Mouse (Mus musculus): ENCODE results near the gene Mecom.

The Mecom gene

GRCm38 (mm10) chr3:30132981-30133380 lies 414.8 kb downstream of the Mecom start:
- DNase-seq: no peak

- DNase-seq: no peak
Observed at GRCm38 (mm10) chr3:30132370-30132769, 415.4 kb downstream of the Mecom start.

GRCm38 (mm10) chr3:30130495-30130894 lies 417.3 kb downstream of the Mecom start:
- no peak for DNase-seq

- DNase-seq: no peak
Observed at GRCm38 (mm10) chr3:30122618-30123017, 425.2 kb downstream of the Mecom start.

- DNase-seq: no peak
Observed at GRCm38 (mm10) chr3:30120790-30121512, 426.9 kb downstream of the Mecom start.

GRCm38 (mm10) chr3:30118594-30119297 lies 429.1 kb downstream of the Mecom start:
- DNase-seq: no peak

- DNase-seq: no peak
Observed at GRCm38 (mm10) chr3:30113249-30113770, 434.5 kb downstream of the Mecom start.

GRCm38 (mm10) chr3:30107945-30108670 lies 439.7 kb downstream of the Mecom start:
- DNase-seq: no peak

GRCm38 (mm10) chr3:30106481-30106880 lies 441.3 kb downstream of the Mecom start:
- peak; percentile 10 for DNase-seq

GRCm38 (mm10) chr3:30105859-30106258 lies 441.9 kb downstream of the Mecom start:
- no peak for DNase-seq

- no peak for DNase-seq
Observed at GRCm38 (mm10) chr3:30105194-30105823, 442.5 kb downstream of the Mecom start.

GRCm38 (mm10) chr3:30104515-30105098 lies 443.2 kb downstream of the Mecom start:
- DNase-seq: no peak

- no peak for DNase-seq
Observed at GRCm38 (mm10) chr3:30101146-30101545, 446.7 kb downstream of the Mecom start.

GRCm38 (mm10) chr3:30097713-30098112 lies 450.1 kb downstream of the Mecom start:
- DNase-seq: no peak

GRCm38 (mm10) chr3:30097129-30097528 lies 450.7 kb downstream of the Mecom start:
- DNase-seq: no peak

GRCm38 (mm10) chr3:30093005-30093404 lies 454.8 kb downstream of the Mecom start:
- no peak for DNase-seq

- no peak for DNase-seq
Observed at GRCm38 (mm10) chr3:30092481-30092880, 455.3 kb downstream of the Mecom start.

GRCm38 (mm10) chr3:30091860-30092259 lies 455.9 kb downstream of the Mecom start:
- DNase-seq: no peak

- no peak for DNase-seq
Observed at GRCm38 (mm10) chr3:30091401-30091800, 456.4 kb downstream of the Mecom start.

- DNase-seq: no peak
Observed at GRCm38 (mm10) chr3:30086139-30086538, 461.7 kb downstream of the Mecom start.

- DNase-seq: no peak
Observed at GRCm38 (mm10) chr3:30083842-30084241, 464.0 kb downstream of the Mecom start.

- DNase-seq: no peak
Observed at GRCm38 (mm10) chr3:30083268-30083667, 464.5 kb downstream of the Mecom start.

- DNase-seq: no peak
Observed at GRCm38 (mm10) chr3:30080827-30081226, 467.0 kb downstream of the Mecom start.

All from liver (tissue).